8 mouse cellular contexts compared by ENCODE assay signal in the genomic region with DNA sequence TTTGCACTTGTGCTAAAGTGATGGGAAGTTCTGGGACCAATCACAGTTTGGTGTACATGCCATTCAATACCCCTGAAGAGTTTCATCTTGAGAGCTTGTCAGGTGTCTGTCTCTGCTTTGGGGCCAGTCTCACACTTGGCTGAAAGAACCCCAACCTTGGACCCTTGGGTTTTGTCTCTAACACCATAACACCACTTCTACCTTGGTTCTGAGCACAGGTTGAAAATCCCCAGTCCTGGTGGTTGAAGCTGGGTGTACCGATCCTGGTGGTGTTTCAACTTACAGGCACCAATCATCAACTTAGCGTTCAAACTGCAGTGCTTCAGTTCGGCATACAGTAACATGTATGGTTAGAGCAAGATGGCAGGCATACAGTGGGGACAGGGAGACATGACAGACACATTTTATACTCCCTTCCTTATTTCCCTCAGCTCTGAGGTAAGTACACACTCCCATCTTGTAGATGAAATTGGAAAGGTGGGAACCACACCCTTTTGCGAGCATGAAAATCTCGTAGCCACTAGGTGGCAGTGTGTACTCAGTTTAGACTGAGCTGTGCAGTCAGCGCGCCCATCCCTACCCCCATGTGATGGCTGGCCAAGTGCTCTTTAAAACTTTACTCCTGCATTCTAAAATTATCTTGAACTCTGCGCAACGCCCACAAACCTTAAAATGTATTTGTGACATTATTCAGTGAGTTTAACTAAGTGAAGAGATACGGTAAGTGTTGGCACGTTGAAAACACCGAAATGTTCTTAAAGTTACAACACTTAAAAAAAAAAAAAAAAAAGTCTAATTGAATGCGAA. TPM values are rescaled to one million over a fixed set of nuclear protein-coding genes. Genes with fewer than 3 reads are reported as not detected.
DNase-seq lines count a peak whose midpoint lies in the region; ATAC-seq and TF ChIP-seq lines count a peak whose summit lies in the region.

No protein-coding gene starts in this region.

- H3K27ac ChIP-seq in cerebellum, adult 2 months (ENCODE audit: insufficient read depth, low read length), result no peak overlapping the region
- no peak overlapping the region for H3K27ac ChIP-seq in hindbrain, embryonic 13.5 days

- no peaks in the 10 kb centered on the region for H3K9me3 ChIP-seq in hindbrain, embryonic 13.5 days

- peak; percentile 97 for ATAC-seq in frontal cortex, adult (ENCODE audit: low TSS enrichment)
- ATAC-seq in hindbrain, embryonic 13.5 days (ENCODE audit: low FRiP score), result peak; percentile 80

- no peaks in the 10 kb centered on the region for H3K27me3 ChIP-seq in cerebellum, adult 2 months (ENCODE audit: control insufficient read depth, insufficient read depth, low read length)
- H3K27me3 ChIP-seq in hindbrain, embryonic 13.5 days, result peaks cover 39% of the 10 kb centered on the region

- peak; percentile 90 for DNase-seq in NIH3T3 (ENCODE audit: low read depth)
- DNase-seq in cerebellum, adult 2 months, result peak; percentile 52 to 59
- peak; percentile 81 to 83 for DNase-seq in layer of hippocampus, postnatal 10 days (ENCODE audit: low spot score in 2 of 2)
- DNase-seq in lung, postnatal 14 days, result peak; percentile 87
- peak; percentile 79 for DNase-seq in retina, postnatal 1 day
- DNase-seq in thymus, postnatal 4 days, result peak; percentile 80

- H3K36me3 ChIP-seq in hindbrain, embryonic 13.5 days, result no peaks in the 10 kb centered on the region

- 28% methylated on average over 13 of the region's 13 CpGs for WGBS in cerebellum, adult 2 months
- WGBS in hindbrain, embryonic 13.5 days, result 36% methylated on average over 13 of the region's 13 CpGs

- peak; percentile 85 for TF ChIP-seq CTCF in cerebellum, adult 2 months (IDR thresholded peaks at IDR 0.05; ENCODE audit: borderline replicate concordance, insufficient read depth, low read depth, low read length)

- no peak overlapping the region for H3K9ac ChIP-seq in hindbrain, embryonic 13.5 days

- TF ChIP-seq POLR2A in cerebellum, adult 2 months (IDR thresholded peaks at IDR 0.05; ENCODE audit: borderline replicate concordance, insufficient read depth, low read length), result no peak

- no peak overlapping the region for H3K4me3 ChIP-seq in cerebellum, adult 2 months (replicated peaks; ENCODE audit: insufficient read depth, low read depth, low read length)
- no peak overlapping the region for H3K4me3 ChIP-seq in hindbrain, embryonic 13.5 days

- H3K4me1 ChIP-seq in cerebellum, adult 2 months (ENCODE audit: control insufficient read depth, insufficient read depth, low read length), result no peaks in the 10 kb centered on the region
- H3K4me1 ChIP-seq in hindbrain, embryonic 13.5 days (replicated peaks), result no peaks in the 10 kb centered on the region; the same call in 1 of the 2 replicates

- H3K4me2 ChIP-seq in hindbrain, embryonic 13.5 days, result no peak overlapping the region

RNA-seq across cellular contexts. Expression of a gene that starts 30.7 kb away (rescaled TPM):
- polyA plus RNA-seq in cerebellum, adult 2 months (2012; rRNA removed), result 876 and 917 TPM in 2 replicates
- polyA plus RNA-seq in hindbrain, embryonic 13.5 days (2015; fragmentation: Nextera tagmentation; extraction: Ambion mirVana), result 799 and 807 TPM in 2 replicates
- total RNA-seq in layer of hippocampus, postnatal 10 days (2021), result 100 to 1,000 TPM; 692 to 703 TPM

RNA-seq across cellular contexts. Expression of a gene that starts 52.7 kb away (rescaled TPM):
- not detected in 2 replicates for polyA plus RNA-seq in cerebellum, adult 2 months (2012; rRNA removed)
- polyA plus RNA-seq in hindbrain, embryonic 13.5 days (2015; fragmentation: Nextera tagmentation; extraction: Ambion mirVana), result 1.8 and 1.9 TPM in 2 replicates
- total RNA-seq in layer of hippocampus, postnatal 10 days (2021), result under 1 TPM in 1 of 2 experiments, not detected in 1; 0.57 TPM
